ENCODE assay signal across 21 mouse cellular contexts in genomic region chr9:80367520-80368204, GRCm38 (mm10).
DNase-seq lines count a peak whose midpoint lies in the region; ATAC-seq lines count a peak whose summit lies in the region.
"Had no signal": no experiment of that assay in that cellular context is flagged by ENCODE, and none has a peak within 500 bp of the region (broad histone marks: within the 10 kb centered on the region; RNA-seq: fewer than 3 reads in every experiment).

No protein-coding gene starts in this region.

- H3K4me1 ChIP-seq in midbrain, embryonic 11.5 days (ENCODE audit: control insufficient read depth, insufficient read depth, low read length): no peaks in the 10 kb centered on the region
- no peaks in the 10 kb centered on the region for H3K4me1 ChIP-seq in midbrain, embryonic 13.5 days (replicated peaks)
- no peaks in the 10 kb centered on the region for H3K4me1 ChIP-seq in limb, embryonic 10.5 days
- no peaks in the 10 kb centered on the region for H3K4me1 ChIP-seq in midbrain, embryonic 10.5 days
- H3K4me1 ChIP-seq: embryonic facial prominence, embryonic 10.5 days; embryonic facial prominence, embryonic 12.5 days; forebrain, embryonic 13.5 days; forebrain, embryonic 15.5 days had no signal

- H3K36me3 ChIP-seq in midbrain, embryonic 11.5 days (ENCODE audit: control insufficient read depth, insufficient read depth, low read length): no peaks in the 10 kb centered on the region
- no peaks in the 10 kb centered on the region for H3K36me3 ChIP-seq in midbrain, embryonic 13.5 days
- no peaks in the 10 kb centered on the region for H3K36me3 ChIP-seq in limb, embryonic 10.5 days
- H3K36me3 ChIP-seq in midbrain, embryonic 10.5 days: no peaks in the 10 kb centered on the region
- H3K36me3 ChIP-seq: embryonic facial prominence, embryonic 10.5 days; embryonic facial prominence, embryonic 12.5 days; forebrain, embryonic 15.5 days had no signal

- no peak overlapping the region for H3K4me3 ChIP-seq in midbrain, embryonic 11.5 days (ENCODE audit: low read depth, low read length)
- no peak overlapping the region for H3K4me3 ChIP-seq in midbrain, embryonic 13.5 days (replicated peaks)
- no peak overlapping the region for H3K4me3 ChIP-seq in limb, embryonic 10.5 days
- H3K4me3 ChIP-seq in midbrain, embryonic 10.5 days: no peak overlapping the region
- H3K4me3 ChIP-seq: embryonic facial prominence, embryonic 10.5 days; embryonic facial prominence, embryonic 12.5 days; forebrain, embryonic 13.5 days; forebrain, embryonic 15.5 days had no signal

- no peak for ATAC-seq in midbrain, embryonic 11.5 days (ENCODE audit: low FRiP score)
- no peak for ATAC-seq in midbrain, embryonic 13.5 days
- ATAC-seq in common myeloid progenitor, adult 5-6 weeks (replicated peaks; ENCODE audit: low read depth, poor library complexity, severe bottlenecking): peak; percentile 67
- peak; percentile 48 to 68; a peak in 3 of 4 replicates for ATAC-seq in hematopoietic stem cell, adult 5-6 weeks (replicated peaks in 1 of 2; ENCODE audit: insufficient read depth in 1 of 2, low FRiP score in 2 of 2, low TSS enrichment in 1 of 2, low read depth in 1 of 2, poor library complexity in 2 of 2, severe bottlenecking in 2 of 2)
- ATAC-seq: forebrain, embryonic 13.5 days; forebrain, embryonic 15.5 days; forebrain, postnatal 0 days had no signal

- DNase-seq in midbrain, embryonic 11.5 days (ENCODE audit: low spot score, missing footprints): peak; percentile 57
- no peak for DNase-seq in limb, embryonic 10.5 days (ENCODE audit: low spot score)
- DNase-seq in midbrain, embryonic 10.5 days (ENCODE audit: low spot score): no peak
- DNase-seq in lung, adult 18-20 months: no peak
- DNase-seq: adrenal gland, adult 2 months; adrenal gland, postnatal 10 days; adrenal gland, postnatal 25 days; cerebellum, adult 11 months; cerebellum, adult 18-20 months; cerebellum, adult 8-10 months; cerebellum, adult 9-11 months; cerebellum, postnatal 14 days; cerebellum, postnatal 36 days; forebrain, postnatal 0 days had no signal

- no peaks in the 10 kb centered on the region for H3K27me3 ChIP-seq in midbrain, embryonic 11.5 days (ENCODE audit: control insufficient read depth, insufficient read depth, low read length)
- no peaks in the 10 kb centered on the region for H3K27me3 ChIP-seq in midbrain, embryonic 13.5 days
- no peaks in the 10 kb centered on the region for H3K27me3 ChIP-seq in limb, embryonic 10.5 days (ENCODE audit: low read depth, poor library complexity, severe bottlenecking)
- H3K27me3 ChIP-seq in midbrain, embryonic 10.5 days (ENCODE audit: low read depth, poor library complexity, severe bottlenecking): no peaks in the 10 kb centered on the region
- H3K27me3 ChIP-seq: embryonic facial prominence, embryonic 12.5 days; forebrain, embryonic 13.5 days; forebrain, embryonic 15.5 days had no signal

- 86% methylated on average over 2 of the region's 2 CpGs for WGBS in midbrain, embryonic 11.5 days
- WGBS in midbrain, embryonic 13.5 days: 82% methylated on average over 2 of the region's 2 CpGs
- WGBS in limb, embryonic 10.5 days: 86% methylated on average over 2 of the region's 2 CpGs
- WGBS in midbrain, embryonic 10.5 days: 80% methylated on average over 2 of the region's 2 CpGs

- H3K27ac ChIP-seq in midbrain, embryonic 11.5 days (ENCODE audit: low read depth, low read length): no peak overlapping the region
- H3K27ac ChIP-seq in midbrain, embryonic 13.5 days: no peak overlapping the region
- no peak overlapping the region for H3K27ac ChIP-seq in limb, embryonic 10.5 days
- no peak overlapping the region for H3K27ac ChIP-seq in midbrain, embryonic 10.5 days (replicated peaks)
- H3K27ac ChIP-seq: embryonic facial prominence, embryonic 10.5 days; embryonic facial prominence, embryonic 12.5 days; forebrain, embryonic 13.5 days; forebrain, embryonic 15.5 days had no signal

- no peaks in the 10 kb centered on the region for H3K9me3 ChIP-seq in midbrain, embryonic 11.5 days (ENCODE audit: control insufficient read depth, low read length)
- no peaks in the 10 kb centered on the region for H3K9me3 ChIP-seq in midbrain, embryonic 13.5 days
- no peaks in the 10 kb centered on the region for H3K9me3 ChIP-seq in limb, embryonic 10.5 days (replicated peaks)
- H3K9me3 ChIP-seq in midbrain, embryonic 10.5 days (replicated peaks): no peaks in the 10 kb centered on the region
- H3K9me3 ChIP-seq: embryonic facial prominence, embryonic 10.5 days; embryonic facial prominence, embryonic 12.5 days; forebrain, embryonic 13.5 days; forebrain, embryonic 15.5 days had no signal

- H3K9ac ChIP-seq in midbrain, embryonic 11.5 days (ENCODE audit: low read length): no peak overlapping the region
- H3K9ac ChIP-seq in midbrain, embryonic 13.5 days (replicated peaks): no peak overlapping the region
- H3K9ac ChIP-seq: embryonic facial prominence, embryonic 12.5 days; forebrain, embryonic 13.5 days; forebrain, embryonic 15.5 days; forebrain, postnatal 0 days had no signal

- H3K4me2 ChIP-seq in midbrain, embryonic 11.5 days: no peak overlapping the region
- H3K4me2 ChIP-seq in midbrain, embryonic 13.5 days (replicated peaks): no peak overlapping the region
- H3K4me2 ChIP-seq: embryonic facial prominence, embryonic 12.5 days; forebrain, embryonic 13.5 days; forebrain, embryonic 15.5 days had no signal

Comparison
In these comparisons a context has a peak if more than half of its experiments do, and no peak if none do; other contexts are left out.
1. ATAC-seq: peak in common myeloid progenitor, adult 5-6 weeks (single experiment) and hematopoietic stem cell, adult 5-6 weeks (2 of 2); none in midbrain, embryonic 11.5 days (single experiment) and midbrain, embryonic 13.5 days (single experiment).